Mouse (Mus musculus): ENCODE data around the gene Ctf1.

- TF ChIP-seq POLR2A (IDR thresholded peaks at IDR 0.05; ENCODE audit: borderline replicate concordance, control insufficient read depth, low read depth, low read length), result no peak
- TF ChIP-seq CTCF (IDR thresholded peaks at IDR 0.05; ENCODE audit: control insufficient read depth, insufficient read depth, low read length), result no peak
Observed at GRCm38 (mm10) chr7:127711031-127711430, 1.5 kb upstream of the Ctf1 start.

Measured in bone marrow, adult 2 months (tissue).